Mouse (Mus musculus) heart, embryonic 11.5 days (tissue): ENCODE data around the gene Eps8l2. TPM values are rescaled to one million over a fixed set of nuclear protein-coding genes. Genes with fewer than 3 reads are reported as not detected.
A peak's percentile ranks its signal among the peaks of the same experiment; 100 is the strongest.

Source experiments
- ATAC-seq: fragments of 200-750 bp; cut with Nextera tagmentation; replicated peaks from 2 replicates; pipeline ENCODE4 v1.8.0; 2017; ENCODE audit warnings: moderate library complexity; ENCODE audit not compliant: insufficient number of reproducible peaks, low FRiP score, low TSS enrichment
- H3K27ac ChIP-seq: fragments of 300-500 bp; sonication (generic); 2 replicates; pipeline ENCODE4 v1.5.1; 2014; ENCODE audit warnings: mild to moderate bottlenecking, low read depth, low read length
- H3K27me3 ChIP-seq: fragments of 300-500 bp; sonication (generic); 2 replicates; pipeline ENCODE4 v1.6.1; 2014; ENCODE audit warnings: mild to moderate bottlenecking, low read length, mixed read lengths; ENCODE audit not compliant: control insufficient read depth, insufficient read depth
- H3K36me3 ChIP-seq: fragments of 300-500 bp; sonication (generic); 2 replicates; pipeline ENCODE4 v1.6.1; 2014; ENCODE audit warnings: mild to moderate bottlenecking, low read length, moderate library complexity, mixed read lengths; ENCODE audit not compliant: control insufficient read depth, insufficient read depth
- H3K4me1 ChIP-seq: fragments of 300-500 bp; sonication (generic); 2 replicates; pipeline ENCODE4 v1.6.1; 2014; ENCODE audit warnings: low read length; ENCODE audit not compliant: control insufficient read depth, insufficient read depth
- H3K4me2 ChIP-seq: fragments of 300-500 bp; sonication (generic); 2 replicates; pipeline ENCODE4 v1.6.1; 2014; ENCODE audit warnings: mild to moderate bottlenecking, moderate library complexity
- H3K4me3 ChIP-seq: fragments of 300-500 bp; sonication (generic); 2 replicates; pipeline ENCODE4 v1.5.1; 2014; ENCODE audit warnings: low read depth, low read length
- H3K9ac ChIP-seq: fragments of 300-500 bp; sonication (generic); 2 replicates; pipeline ENCODE4 v1.6.1; 2014; ENCODE audit warnings: mild to moderate bottlenecking, low read depth, low read length, moderate library complexity
- H3K9me3 ChIP-seq: fragments of 300-500 bp; sonication (generic); replicated peaks from 2 replicates; pipeline ENCODE4 v1.6.1; 2016; ENCODE audit warnings: low read length; ENCODE audit not compliant: control insufficient read depth
- WGBS: fragments of 180-500 bp; shearing (Covaris S2); extraction: QIAGEN DNeasy Blood & Tissue Kit; methylation state at CpG from one replicate; pipeline ENCODE4 v1.1.7; 2014; ENCODE audit not compliant: insufficient replicate concordance; 5-methylcytosine and 5-hydroxymethylcytosine counted together
- polyA plus RNA-seq: library from polyadenylated mRNA; unstranded; fragments of >200 nt; fragmentation: Nextera tagmentation; extraction: Ambion mirVana; gene quantifications from 2 replicates; pipeline ENCODE4 v1.2.1, GENCODE M21; 2014

Gene Eps8l2
- polyA plus RNA-seq, 1 experiment from 2014 or later = 0.82 TPM

DNA sequence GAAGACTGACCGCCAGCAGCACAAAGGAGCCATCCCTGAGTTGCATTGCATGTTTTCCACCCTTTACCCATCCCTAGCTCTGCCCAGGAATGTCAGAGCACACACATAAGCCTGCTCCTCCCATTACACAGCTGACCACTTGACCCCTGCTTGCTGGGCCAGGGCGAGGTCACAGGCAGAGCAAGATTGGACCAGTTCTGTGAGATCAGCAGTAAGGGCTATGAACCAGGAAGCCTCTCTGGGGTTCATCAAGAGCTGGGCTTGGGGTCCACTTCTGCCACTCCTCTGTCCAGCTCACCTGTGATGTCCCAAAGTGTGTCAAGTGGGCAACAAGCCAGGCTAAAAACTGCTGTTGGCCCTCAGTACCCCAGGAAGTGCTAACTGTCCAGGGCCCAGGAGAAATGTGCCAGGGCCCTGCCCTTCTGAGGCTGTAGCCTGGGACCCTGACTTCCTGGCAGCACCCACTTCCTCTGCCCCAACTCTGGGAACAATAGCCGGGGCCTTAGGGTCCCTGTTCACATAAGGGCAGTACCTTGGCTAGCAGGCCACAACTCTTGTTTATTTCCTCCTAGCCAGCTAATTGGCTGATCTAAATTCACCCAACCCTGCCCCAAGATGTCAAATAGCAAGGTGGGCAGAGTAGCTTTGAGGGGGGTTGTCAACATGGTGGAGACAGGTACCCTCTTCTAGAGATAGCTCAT is 814 bp upstream of the Eps8l2 start:
- WGBS = 60% methylated on average over 3 of the region's 3 CpGs
- no peak overlapping the region for H3K4me2 ChIP-seq

DNA sequence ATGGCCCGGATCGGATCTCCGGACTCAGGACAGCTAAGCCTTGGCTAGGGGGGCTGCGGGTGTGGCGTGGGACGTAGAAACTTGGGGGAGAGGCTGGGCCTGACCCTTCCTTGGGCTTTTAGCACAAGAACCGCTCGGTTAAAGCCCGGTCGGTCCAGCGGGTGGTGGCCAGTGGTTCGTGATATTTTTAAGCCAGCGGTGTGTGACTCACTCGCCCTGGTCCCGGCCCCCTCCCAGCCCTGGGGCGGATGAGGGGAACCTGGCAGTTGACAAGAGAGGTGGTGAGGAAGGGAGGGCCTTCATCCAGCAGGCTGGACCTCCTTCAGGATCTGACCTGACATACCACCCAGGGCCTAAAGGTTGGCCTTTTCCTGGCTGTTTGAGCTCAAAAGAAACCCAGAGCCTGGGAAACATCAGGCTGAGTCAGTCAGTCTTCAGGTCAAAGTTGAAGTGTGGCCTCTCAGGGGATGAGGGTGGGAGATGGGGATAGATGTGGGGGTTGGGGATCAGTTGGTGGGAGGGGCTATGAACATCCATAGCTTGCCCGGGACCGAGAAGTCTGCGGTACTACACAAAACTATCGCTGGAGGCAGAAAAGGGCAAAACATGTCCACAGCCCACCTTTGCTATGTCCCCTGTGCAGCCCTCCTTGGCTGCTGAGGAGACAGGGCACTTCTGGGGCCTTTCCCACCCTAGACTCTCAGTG is 688 bp downstream of the Eps8l2 start:
- peak overlapping the region; percentile 71 for H3K4me2 ChIP-seq
- no peak for ATAC-seq
- H3K27ac ChIP-seq = no peak overlapping the region
- H3K27me3 ChIP-seq = peaks cover 12% of the 10 kb centered on the region
- H3K9ac ChIP-seq = peak overlapping the region; percentile 52; the same call in 1 of the 2 replicates
- H3K4me3 ChIP-seq = peak overlapping the region; percentile 27
- no peaks in the 10 kb centered on the region for H3K36me3 ChIP-seq
- peaks cover 9% of the 10 kb centered on the region for H3K4me1 ChIP-seq
- WGBS = 35% methylated on average over 20 of the region's 20 CpGs
- H3K9me3 ChIP-seq = no peaks in the 10 kb centered on the region

More for the DNA sequence above, 814 bp upstream of the Eps8l2 start:
- no peaks in the 10 kb centered on the region for H3K9me3 ChIP-seq
- H3K9ac ChIP-seq = no peak overlapping the region
- no peak overlapping the region for H3K4me3 ChIP-seq
- H3K4me1 ChIP-seq = peaks cover 9% of the 10 kb centered on the region
- H3K27ac ChIP-seq = no peak overlapping the region
- H3K27me3 ChIP-seq = peaks cover 12% of the 10 kb centered on the region
- no peaks in the 10 kb centered on the region for H3K36me3 ChIP-seq
- ATAC-seq = no peak

DNA sequence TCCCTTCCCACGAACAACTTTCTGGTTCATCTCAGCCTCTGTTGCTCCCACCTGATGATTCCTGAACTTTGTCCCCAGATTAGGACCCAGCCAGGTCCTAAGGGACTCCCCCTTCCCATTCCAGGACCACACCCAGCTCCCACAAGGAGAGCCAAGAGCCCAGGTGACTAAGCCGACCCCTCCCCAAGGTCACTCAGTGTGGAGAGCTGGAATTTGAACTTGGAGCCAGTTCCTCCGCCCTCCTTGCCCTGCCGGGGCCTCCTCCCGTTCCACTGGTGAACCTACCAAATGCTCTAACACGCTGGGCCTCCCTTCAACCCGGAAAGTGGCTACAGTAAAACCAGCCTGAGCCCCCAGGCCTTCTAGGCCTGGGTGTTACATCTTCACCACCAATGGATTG is 1.3 kb downstream of the Eps8l2 start:
- Histone ChIP-seq H3K9me3 (no peaks in the 10 kb centered on the region), H3K27me3 (peaks cover 12% of the 10 kb centered on the region), H3K4me1 (peaks cover 9% of the 10 kb centered on the region), H3K27ac (no peak overlapping the region), H3K4me3 (no peak overlapping the region), H3K4me2 (no peak overlapping the region), H3K9ac (no peak overlapping the region), H3K36me3 (no peaks in the 10 kb centered on the region)
- 72% methylated on average over 7 of the region's 7 CpGs for WGBS
- no peak for ATAC-seq

DNA sequence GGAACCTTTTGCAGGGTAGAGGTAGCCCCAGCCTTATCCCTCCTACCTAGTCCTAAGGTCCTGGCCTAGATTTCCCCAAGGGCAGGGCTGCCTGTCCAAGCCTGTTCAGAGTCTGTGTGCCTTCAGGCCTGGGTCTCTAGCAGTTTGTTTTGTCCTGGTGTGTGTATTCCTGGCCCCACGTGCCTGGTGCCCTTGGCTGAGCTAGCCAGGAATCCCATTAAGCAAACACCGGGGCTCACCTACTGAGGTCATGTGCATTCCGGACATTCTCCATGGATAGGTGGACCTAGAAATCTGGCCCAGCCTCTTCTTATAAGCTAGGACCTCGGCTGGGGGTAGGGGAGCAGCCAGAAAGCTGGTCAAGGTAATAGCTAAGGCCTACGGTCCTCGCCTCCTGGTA is 1.8 kb downstream of the Eps8l2 start:
- H3K9me3 ChIP-seq = no peaks in the 10 kb centered on the region
- H3K4me1 ChIP-seq = peaks cover 9% of the 10 kb centered on the region
- H3K27ac ChIP-seq = no peak overlapping the region
- no peak overlapping the region for H3K4me2 ChIP-seq
- no peak overlapping the region for H3K4me3 ChIP-seq
- no peak for ATAC-seq
- peaks cover 12% of the 10 kb centered on the region for H3K27me3 ChIP-seq
- no peaks in the 10 kb centered on the region for H3K36me3 ChIP-seq
- 69% methylated on average over 6 of the region's 6 CpGs for WGBS
- H3K9ac ChIP-seq = no peak overlapping the region

DNA sequence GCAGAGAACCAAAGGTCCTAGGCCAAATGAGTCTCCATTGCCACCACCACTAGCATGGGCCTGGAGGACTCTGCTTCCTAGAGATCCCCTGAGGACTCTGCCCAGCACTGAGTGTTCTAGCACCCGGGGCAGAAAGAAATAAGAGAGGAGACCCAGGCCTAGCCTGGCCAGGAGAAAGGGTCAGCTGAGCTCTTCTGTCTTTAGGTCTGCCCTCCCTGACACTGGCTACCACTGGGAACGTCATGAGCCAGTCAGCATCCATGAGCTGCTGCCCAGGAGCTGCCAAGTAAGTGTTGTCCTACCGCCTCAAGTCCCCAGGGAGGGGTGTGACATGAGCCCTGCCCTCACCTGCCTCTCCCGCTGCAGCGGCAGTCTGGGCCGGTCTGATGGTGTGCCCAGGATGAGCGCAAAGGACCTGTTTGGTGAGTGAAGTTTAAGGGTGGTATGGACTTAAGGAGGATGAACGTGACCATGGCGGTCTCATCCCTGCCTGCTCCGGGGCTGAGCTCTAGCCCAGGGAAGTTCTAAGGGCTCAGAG is 3.1 kb downstream of the Eps8l2 start:
- ATAC-seq = no peak
- WGBS = 75% methylated on average over 10 of the region's 10 CpGs
- Histone ChIP-seq H3K36me3 (no peaks in the 10 kb centered on the region), H3K4me2 (no peak overlapping the region), H3K4me3 (no peak overlapping the region), H3K4me1 (peaks cover 9% of the 10 kb centered on the region), H3K27me3 (peaks cover 12% of the 10 kb centered on the region), H3K9me3 (no peaks in the 10 kb centered on the region), H3K9ac (no peak overlapping the region), H3K27ac (no peak overlapping the region)

DNA sequence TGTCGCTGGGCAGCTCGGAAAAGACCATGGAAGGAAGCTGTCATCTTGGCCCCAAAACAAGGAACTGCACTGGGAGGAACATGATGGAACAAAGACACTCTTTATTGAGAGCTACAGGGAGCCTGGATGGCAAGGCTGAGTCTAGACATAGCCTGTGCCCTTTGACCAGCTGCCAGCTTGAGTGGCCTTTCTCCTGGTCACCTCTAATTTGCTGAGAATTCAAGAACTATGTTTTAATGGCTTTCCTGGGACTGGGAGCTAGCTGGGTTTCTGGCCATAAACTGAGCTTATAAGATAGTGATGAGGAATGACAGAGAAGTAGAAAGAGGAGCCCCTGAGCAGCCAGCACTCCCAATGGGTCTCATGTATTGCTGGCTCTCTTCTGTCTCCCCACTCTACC is 4.5 kb downstream of the Eps8l2 start:
- 62% methylated on average over 2 of the region's 2 CpGs for WGBS
- H3K36me3 ChIP-seq = no peaks in the 10 kb centered on the region
- H3K27ac ChIP-seq = no peak overlapping the region
- H3K4me3 ChIP-seq = no peak overlapping the region
- no peak overlapping the region for H3K4me2 ChIP-seq
- peaks cover 9% of the 10 kb centered on the region for H3K4me1 ChIP-seq
- H3K27me3 ChIP-seq = peaks cover 9% of the 10 kb centered on the region
- H3K9ac ChIP-seq = no peak overlapping the region
- ATAC-seq = no peak
- no peaks in the 10 kb centered on the region for H3K9me3 ChIP-seq

DNA sequence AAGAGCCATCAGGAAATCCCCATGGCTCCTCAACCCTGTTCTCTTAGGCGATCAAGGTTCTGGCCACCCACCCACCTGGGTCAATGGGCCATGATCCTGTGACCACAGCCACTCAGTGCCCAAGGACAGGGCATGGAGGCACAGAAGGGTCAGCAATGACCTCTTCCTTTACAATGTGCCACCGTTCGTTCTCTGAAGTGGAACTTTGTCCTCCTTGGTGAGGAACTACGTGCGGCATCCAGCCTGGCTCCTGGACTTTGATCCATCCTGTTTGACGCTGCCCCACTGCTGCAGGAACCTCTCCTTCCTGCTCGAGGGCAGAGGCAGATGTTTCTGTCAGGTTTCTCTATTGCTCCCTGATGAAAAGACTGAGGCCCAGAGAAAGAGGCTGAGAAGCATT is 5.0 kb downstream of the Eps8l2 start:
- Histone ChIP-seq H3K4me1 (peaks cover 6% of the 10 kb centered on the region), H3K36me3 (no peaks in the 10 kb centered on the region), H3K27me3 (peaks cover 5% of the 10 kb centered on the region), H3K27ac (no peak overlapping the region), H3K9me3 (no peaks in the 10 kb centered on the region), H3K4me2 (no peak overlapping the region), H3K4me3 (no peak overlapping the region), H3K9ac (no peak overlapping the region)
- ATAC-seq = no peak
- 62% methylated on average over 7 of the region's 7 CpGs for WGBS

DNA sequence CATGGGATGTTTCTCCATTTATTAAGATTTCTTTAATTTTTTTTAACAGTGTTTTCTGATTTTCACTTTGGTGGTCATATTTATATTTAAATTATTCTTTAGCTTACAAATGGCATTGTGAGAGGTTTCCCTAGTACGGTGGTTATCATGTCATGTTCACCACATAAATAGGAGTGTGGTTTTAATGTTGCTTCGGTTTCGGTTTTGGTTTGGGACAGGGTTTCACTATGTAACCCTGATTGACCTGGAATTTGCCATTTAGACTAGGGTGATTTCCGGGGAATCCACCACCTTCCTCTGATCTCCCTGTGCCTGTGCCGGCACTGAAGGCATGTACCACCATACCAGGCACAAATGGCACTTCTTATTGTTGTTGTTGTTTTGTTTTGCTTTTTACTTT is 6.1 kb downstream of the Eps8l2 start:
- H3K4me1 ChIP-seq = no peaks in the 10 kb centered on the region
- H3K9me3 ChIP-seq = no peaks in the 10 kb centered on the region
- H3K36me3 ChIP-seq = no peaks in the 10 kb centered on the region
- no peaks in the 10 kb centered on the region; the same call in 1 of the 2 replicates for H3K27me3 ChIP-seq
- H3K4me3 ChIP-seq = no peak overlapping the region
- no peak overlapping the region for H3K4me2 ChIP-seq
- no peak for ATAC-seq
- H3K9ac ChIP-seq = no peak overlapping the region
- WGBS = 83% methylated on average over 5 of the region's 5 CpGs
- H3K27ac ChIP-seq = no peak overlapping the region
